Mouse (Mus musculus) monocyte, adult 2 months (primary cell): Measurements from ENCODE around the gene Tbl2.

ENCODE experiments used
- DNase-seq, 2 experiments: peaks; one replicate each; pipeline ENCODE4 v3.0.0; 2022; ENCODE audit warnings: low spot score in 2 of 2, low read depth in 1 of 2

Gene Tbl2

DNA sequence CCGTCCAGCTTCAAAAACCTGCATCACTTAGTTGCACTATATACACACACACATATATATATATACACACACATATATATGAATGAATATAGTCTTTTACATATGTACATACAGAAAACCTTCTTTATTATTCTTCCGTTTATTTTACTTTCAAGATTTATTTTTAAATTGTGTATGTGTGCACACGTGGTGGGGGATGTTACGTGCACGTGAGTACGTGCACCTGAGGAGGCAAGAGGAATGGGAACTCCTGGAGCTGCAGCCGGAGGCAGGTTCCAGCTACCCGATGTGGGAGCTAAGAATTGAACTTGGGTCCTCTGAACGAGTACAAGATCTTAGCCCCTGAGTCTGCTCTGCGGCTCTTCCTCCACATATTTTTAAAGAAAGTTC, 36.8 kb downstream of the Tbl2 start:
- DNase-seq = no peak

DNA sequence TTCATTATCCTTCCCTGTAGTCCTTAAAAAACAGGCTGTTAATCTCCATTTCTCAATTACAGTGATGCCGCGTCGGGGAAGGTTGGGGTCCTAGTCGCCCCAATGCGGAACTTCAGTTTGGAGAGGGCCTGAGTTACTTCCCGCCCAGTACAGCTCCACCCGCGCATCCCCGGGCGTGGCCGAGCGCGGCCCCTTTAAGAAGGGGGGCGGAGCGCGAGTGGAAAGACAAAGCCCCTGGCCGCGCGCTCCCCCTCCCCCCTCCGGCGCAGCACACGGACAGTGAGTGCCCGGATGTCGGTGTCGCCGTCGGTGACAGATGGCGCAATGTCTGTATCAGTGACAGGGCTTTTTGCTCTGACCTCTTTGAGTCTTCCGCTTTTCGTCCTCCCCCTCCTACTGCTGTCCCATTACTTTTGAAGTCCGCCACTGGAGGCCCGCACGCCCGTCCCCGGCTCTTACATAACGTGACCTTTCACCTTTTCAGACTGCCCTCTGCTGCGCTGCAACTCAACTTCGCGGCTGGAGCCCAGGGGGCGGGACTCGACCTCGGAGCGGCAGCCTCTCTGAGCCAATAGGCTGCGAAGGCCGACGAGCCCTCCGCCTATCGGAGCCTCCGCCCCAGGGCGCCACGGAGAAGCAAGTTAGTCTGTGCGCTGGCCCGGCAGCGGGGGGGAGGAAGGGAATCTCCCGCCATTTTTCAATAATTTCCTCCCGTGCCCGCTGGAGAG, 37.3 kb downstream of the Tbl2 start, which contains the start of gene Baz1b:
Gene Baz1b, plus strand, starts transcription at position 644 of the 728 bp plus-strand sequence.
- DNase-seq = peak; percentile 97 to 99

- peak in 1 of 2 experiments; percentile 9 for DNase-seq
Measured at GRCm38 (mm10) chr5:135187349-135188213, 38.1 kb downstream of the Tbl2 start.

- no peak for DNase-seq
Measured at GRCm38 (mm10) chr5:135188214-135188554, 38.7 kb downstream of the Tbl2 start.

DNA sequence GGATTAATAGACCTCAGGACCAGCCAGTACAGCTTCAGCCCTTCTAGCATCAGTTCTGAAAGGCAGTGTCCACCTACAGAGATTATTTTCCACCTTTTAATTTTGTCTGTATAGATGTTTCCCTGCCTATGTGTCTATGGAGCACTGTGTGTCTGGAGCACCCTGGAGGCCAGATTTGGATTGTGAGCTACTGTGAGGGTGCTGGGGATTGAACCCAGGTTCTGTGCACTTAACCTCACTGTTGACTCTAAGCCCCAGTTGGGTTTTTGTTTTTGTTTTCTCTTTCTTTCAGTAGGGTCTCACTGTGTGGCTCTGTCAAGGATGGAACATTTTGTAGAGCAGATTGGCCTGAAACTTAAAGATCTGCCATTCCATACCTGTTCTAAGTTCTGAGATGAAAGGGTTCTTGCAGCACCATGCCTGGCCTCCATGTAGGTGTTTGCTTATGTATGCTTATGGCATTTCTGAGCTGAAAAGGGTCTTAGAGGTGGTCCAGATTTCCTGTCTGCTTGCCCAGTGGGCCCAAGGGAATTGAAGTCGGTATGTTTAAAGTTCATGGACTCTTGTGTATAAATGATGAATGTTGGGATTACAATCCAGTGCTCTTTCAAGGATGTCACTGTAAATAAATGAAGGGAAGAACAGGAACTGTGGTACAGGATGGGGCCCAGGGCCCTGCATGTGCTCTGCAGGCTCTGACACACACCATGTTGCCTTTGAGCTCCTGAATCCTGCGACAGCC, 40.0 kb downstream of the Tbl2 start:
- no peak for DNase-seq

DNA sequence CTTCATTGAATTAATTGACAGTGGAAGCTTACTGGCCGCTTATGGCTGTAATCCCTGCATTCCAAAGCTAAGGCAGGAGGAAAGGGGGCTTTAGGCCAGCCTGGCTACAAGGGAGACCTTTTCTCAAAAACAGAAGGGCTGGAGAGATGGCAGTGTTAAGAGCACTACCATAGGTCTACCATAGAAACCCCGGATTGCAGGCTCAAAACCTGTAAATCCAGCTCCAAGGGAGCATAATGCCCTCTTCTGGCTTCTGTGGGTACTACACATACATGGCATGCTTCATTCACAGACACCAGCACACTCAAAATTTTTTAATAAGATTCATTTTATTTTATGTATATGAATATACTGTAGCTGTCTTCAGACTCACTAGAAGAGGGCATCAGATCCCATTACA, 42.2 kb downstream of the Tbl2 start:
- peak; percentile 33 to 61 for DNase-seq

- no peak for DNase-seq
Measured at GRCm38 (mm10) chr5:135192431-135192830, 43.0 kb downstream of the Tbl2 start.

DNA sequence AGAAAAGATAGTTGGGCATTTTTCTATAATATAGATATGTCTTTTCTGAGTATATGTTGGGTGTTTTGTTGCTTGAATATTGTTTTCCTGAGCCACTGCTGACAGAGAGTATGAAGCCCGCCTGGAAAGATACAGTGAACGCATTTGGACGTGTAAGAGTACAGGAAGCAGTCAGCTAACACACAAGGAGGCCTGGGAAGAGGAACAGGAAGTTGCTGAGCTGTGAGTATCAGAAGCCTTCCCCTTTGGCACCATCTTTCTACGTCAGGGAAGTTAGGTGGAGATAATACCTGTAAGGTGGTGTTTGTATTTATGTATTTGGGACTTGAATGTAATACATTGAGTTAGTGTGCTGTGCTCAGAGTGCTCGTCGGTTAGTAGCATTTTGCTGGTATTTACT, 46.9 kb downstream of the Tbl2 start:
- no peak for DNase-seq

- no peak for DNase-seq
Measured at GRCm38 (mm10) chr5:135202763-135203162, 53.3 kb downstream of the Tbl2 start.

GRCm38 (mm10) chr5:135208197-135208596, 58.7 kb downstream of the Tbl2 start:
- DNase-seq = no peak
